Mouse (Mus musculus): ENCODE data around the gene Fam122b. TPM values are rescaled to one million over a fixed set of nuclear protein-coding genes. Genes with fewer than 3 reads are reported as not detected.

Gene Fam122b
- polyA plus RNA-seq, 1 experiment, result 0.48 TPM

DNA sequence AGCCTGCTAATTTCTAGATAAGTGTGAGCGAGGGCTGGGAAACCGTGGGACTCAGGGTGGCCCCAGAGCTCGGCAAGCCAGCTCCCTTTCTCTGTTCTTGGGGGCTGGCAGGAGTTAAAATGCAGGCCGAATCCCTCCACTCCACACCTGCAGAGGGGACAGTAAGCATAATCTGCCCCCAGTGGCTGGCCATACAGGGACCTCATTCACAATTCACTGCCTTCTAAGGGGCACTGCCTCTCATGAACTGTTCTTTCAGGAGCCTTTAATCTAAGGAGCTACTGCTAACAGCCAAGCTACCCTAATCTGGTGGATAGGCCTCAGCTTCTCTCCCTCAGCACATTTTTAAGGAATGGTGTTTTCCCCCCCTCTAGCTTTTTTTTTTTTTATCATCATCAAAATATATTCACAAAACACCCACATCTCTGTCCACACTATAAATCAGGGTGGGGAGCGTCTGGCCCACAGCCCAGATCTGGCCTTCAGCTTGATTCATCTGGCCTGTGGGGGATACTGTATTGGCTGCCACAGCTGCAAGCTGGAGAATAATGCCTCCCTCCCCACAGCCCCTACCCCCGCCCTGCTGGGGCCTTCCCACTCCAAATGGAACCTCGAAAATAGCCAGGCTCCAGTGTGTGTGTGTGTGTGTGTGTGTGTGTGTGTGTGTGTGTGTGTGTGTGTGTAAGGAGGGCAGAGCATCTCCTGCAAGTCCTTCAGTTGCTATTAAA, 57.7 kb downstream of the Fam122b start:
- Histone ChIP-seq H3K9me3 (ENCODE audit: control insufficient read depth, low read length) (no peaks in the 10 kb centered on the region), H3K4me1 (ENCODE audit: control insufficient read depth) (no peaks in the 10 kb centered on the region), H3K4me3 (replicated peaks) (no peak overlapping the region), H3K27me3 (ENCODE audit: control insufficient read depth) (peaks cover 3% of the 10 kb centered on the region; the same call in 1 of the 2 replicates), H3K36me3 (ENCODE audit: control insufficient read depth) (no peaks in the 10 kb centered on the region)
- TF ChIP-seq GATA1 (IDR thresholded peaks at IDR 0.05; ENCODE audit: low read length) (no peak), TAL1 (IDR thresholded peaks at IDR 0.05; ENCODE audit: low read length) (no peak)

DNA sequence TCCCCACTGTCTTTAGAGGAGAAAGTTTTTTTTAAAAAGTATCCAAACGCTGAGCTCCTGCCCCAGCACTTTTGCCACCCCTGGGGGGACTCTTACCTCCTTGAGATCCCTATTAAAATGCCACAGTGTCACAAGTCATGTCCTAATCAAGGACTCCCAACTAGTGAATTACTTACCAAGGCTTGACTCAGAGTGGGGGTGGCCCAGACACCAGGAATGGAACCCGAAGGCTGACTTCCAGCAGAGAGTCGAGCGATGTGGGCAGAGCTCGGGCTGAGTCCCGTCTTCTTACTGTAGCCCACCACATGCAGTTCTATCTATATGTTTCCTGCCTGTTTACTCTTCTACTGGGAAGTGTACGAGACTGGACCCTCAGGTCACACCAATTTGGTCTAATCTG, 60.2 kb downstream of the Fam122b start:
- TF ChIP-seq TAL1 (IDR thresholded peaks at IDR 0.05; ENCODE audit: low read length), result no peak
- TF ChIP-seq GATA1 (IDR thresholded peaks at IDR 0.05; ENCODE audit: low read length), result no peak
- Histone ChIP-seq H3K4me3 (replicated peaks) (no peak overlapping the region), H3K27me3 (ENCODE audit: control insufficient read depth) (peaks cover 3% of the 10 kb centered on the region; the same call in 1 of the 2 replicates), H3K9me3 (ENCODE audit: control insufficient read depth, low read length) (no peaks in the 10 kb centered on the region), H3K4me1 (ENCODE audit: control insufficient read depth) (no peaks in the 10 kb centered on the region), H3K36me3 (ENCODE audit: control insufficient read depth) (no peaks in the 10 kb centered on the region)

DNA sequence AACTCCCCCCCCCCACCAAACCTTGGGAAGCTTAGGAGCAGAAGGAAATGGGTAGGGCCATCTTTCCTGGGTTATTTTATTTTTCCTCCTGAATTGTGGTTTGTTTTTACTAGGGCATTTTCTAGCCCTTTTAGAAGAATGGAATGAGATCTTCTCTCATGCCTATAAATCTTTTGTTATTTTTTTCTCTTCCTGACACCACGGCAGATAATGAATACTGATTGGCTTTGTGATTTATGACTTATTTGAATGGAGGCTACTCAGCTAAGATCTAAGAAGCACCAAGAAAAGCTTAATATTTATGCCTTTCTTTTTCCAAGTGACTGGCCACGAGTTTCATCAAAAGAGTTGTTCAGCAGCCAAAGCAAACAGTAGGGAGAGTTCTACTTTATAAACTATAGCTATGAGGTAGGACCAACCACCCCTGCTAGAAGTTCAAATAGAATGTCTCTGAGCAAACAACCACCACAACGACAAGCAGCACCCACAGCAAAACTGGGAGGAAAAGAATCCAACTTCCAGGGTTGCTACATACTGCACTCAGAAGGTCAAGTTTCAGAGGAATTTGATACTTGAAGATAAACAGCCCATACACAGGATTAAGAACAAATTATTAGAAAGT, 64.8 kb downstream of the Fam122b start:
- Histone ChIP-seq H3K27me3 (ENCODE audit: control insufficient read depth) (peaks cover 3% of the 10 kb centered on the region; the same call in 1 of the 2 replicates), H3K4me1 (ENCODE audit: control insufficient read depth) (no peaks in the 10 kb centered on the region), H3K36me3 (ENCODE audit: control insufficient read depth) (no peaks in the 10 kb centered on the region), H3K9me3 (ENCODE audit: control insufficient read depth, low read length) (no peaks in the 10 kb centered on the region), H3K4me3 (replicated peaks) (no peak overlapping the region)
- no peak for TF ChIP-seq GATA1 (IDR thresholded peaks at IDR 0.05; ENCODE audit: low read length)
- TF ChIP-seq TAL1 (IDR thresholded peaks at IDR 0.05; ENCODE audit: low read length), result no peak

GRCm38 (mm10) chrX:53201616-53202015, 68.0 kb downstream of the Fam122b start:
- TF ChIP-seq TAL1 (IDR thresholded peaks at IDR 0.05; ENCODE audit: low read length) (no peak), GATA1 (IDR thresholded peaks at IDR 0.05; ENCODE audit: low read length) (no peak)
- H3K27me3 ChIP-seq (ENCODE audit: control insufficient read depth), result no peaks in the 10 kb centered on the region

GRCm38 (mm10) chrX:53197681-53198080, 71.9 kb downstream of the Fam122b start:
- Histone ChIP-seq H3K4me1 (ENCODE audit: control insufficient read depth) (no peaks in the 10 kb centered on the region), H3K9me3 (ENCODE audit: control insufficient read depth, low read length) (no peaks in the 10 kb centered on the region), H3K36me3 (ENCODE audit: control insufficient read depth) (no peaks in the 10 kb centered on the region), H3K27me3 (ENCODE audit: control insufficient read depth) (no peaks in the 10 kb centered on the region), H3K4me3 (replicated peaks) (no peak overlapping the region)
- TF ChIP-seq TAL1 (IDR thresholded peaks at IDR 0.05; ENCODE audit: low read length) (no peak), GATA1 (IDR thresholded peaks at IDR 0.05; ENCODE audit: low read length) (no peak)

More at GRCm38 (mm10) chrX:53201616-53202015, 68.0 kb downstream of the Fam122b start:
- Histone ChIP-seq H3K4me3 (replicated peaks) (no peak overlapping the region), H3K9me3 (ENCODE audit: control insufficient read depth, low read length) (no peaks in the 10 kb centered on the region), H3K4me1 (ENCODE audit: control insufficient read depth) (no peaks in the 10 kb centered on the region), H3K36me3 (ENCODE audit: control insufficient read depth) (no peaks in the 10 kb centered on the region)

DNA sequence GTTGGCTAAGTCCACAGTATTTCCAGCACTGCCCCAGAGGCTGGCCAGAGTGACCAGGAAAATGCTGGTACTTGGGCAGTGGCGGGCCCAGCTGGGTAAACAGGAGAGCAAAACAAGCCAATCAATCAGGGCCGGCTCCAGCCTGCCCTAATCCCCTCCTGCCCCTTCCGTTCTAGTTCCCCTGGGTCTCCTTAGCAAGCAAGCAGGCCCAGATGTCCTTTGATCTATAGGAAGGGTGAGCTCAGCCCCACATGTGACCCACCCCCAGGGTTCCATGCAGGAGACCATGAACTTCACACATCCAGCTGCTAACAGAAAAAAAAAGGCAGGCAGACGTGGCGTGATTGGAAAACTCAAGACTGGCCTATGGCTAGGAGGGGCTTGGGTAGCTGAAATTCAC, 73.2 kb downstream of the Fam122b start:
- Histone ChIP-seq H3K4me1 (ENCODE audit: control insufficient read depth) (no peaks in the 10 kb centered on the region), H3K27me3 (ENCODE audit: control insufficient read depth) (no peaks in the 10 kb centered on the region), H3K9me3 (ENCODE audit: control insufficient read depth, low read length) (no peaks in the 10 kb centered on the region), H3K36me3 (ENCODE audit: control insufficient read depth) (no peaks in the 10 kb centered on the region), H3K4me3 (replicated peaks) (no peak overlapping the region)
- no peak for TF ChIP-seq TAL1 (IDR thresholded peaks at IDR 0.05; ENCODE audit: low read length)
- TF ChIP-seq GATA1 (IDR thresholded peaks at IDR 0.05; ENCODE audit: low read length), result no peak

Other genes starting within 250 kb of the Fam122b start
- gene Plac1, start 29.7 kb downstream of the Fam122b start, polyA plus RNA-seq (2012), result not detected in 2 replicates
- not detected in 2 replicates for gene Fam122c, start 3.6 kb upstream of the Fam122b start, polyA plus RNA-seq (2012)
- gene Mospd1, start 100.7 kb upstream of the Fam122b start, polyA plus RNA-seq (2012), result 0.19 and 0.32 TPM in 2 replicates
- gene Etd, start 165.1 kb upstream of the Fam122b start, polyA plus RNA-seq (2012), result not detected in 2 replicates

Measured in erythroblast, embryonic 14.5 days (primary cell).